Mouse (Mus musculus): ENCODE results near the gene Ankrd28.

- no peak for TF ChIP-seq USF1 (IDR thresholded peaks at IDR 0.05; ENCODE audit: low read depth)
- no peak for TF ChIP-seq MAX (IDR thresholded peaks at IDR 0.05)
- TF ChIP-seq CTCF (IDR thresholded peaks at IDR 0.05; ENCODE audit: control insufficient read depth, insufficient read depth, insufficient read length), result no peak
- no peak for TF ChIP-seq MYOG (IDR thresholded peaks at IDR 0.05; ENCODE audit: control insufficient read depth, extremely low read depth, insufficient read length)
These were observed 149.2 kb downstream of the Ankrd28 start for GRCm38 (mm10) chr14:31681291-31681690.
